Mouse (Mus musculus): ENCODE data around the gene Fbxo10.
"Not testable (repeated sequence)": the region's sequence is repeated elsewhere in the genome, so short reads cannot be mapped to it uniquely, and the experiment has no call there.

The Fbxo10 gene

GRCm38 (mm10) chr4:45084021-45084894 is at the start of gene Fbxo10:
Fbxo10 (minus strand) TSS chr4:45084604.
- peak; percentile 90 for ATAC-seq (ENCODE audit: insufficient number of reproducible peaks, low FRiP score, low TSS enrichment)

DNA sequence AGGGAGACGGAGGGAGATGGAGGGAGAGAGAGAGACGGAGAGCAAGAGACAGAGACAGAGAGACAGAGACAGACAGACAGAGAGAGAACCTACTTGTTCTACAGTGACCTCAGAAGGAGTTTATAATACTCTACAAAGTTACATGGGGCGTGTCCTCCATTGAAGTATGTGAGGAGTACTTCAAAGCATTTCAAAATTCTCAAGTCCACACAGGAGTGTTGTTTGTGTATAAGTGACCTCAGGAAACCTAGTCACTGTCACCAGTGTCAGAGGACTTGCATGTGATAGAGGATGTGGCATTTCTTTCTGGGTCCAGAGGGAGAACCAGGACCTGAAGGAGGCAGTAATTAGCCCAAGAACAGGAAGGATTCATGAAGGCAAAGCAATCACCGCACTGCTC is 46.6 kb upstream of the Fbxo10 start:
- no peak for ATAC-seq (ENCODE audit: insufficient number of reproducible peaks, low FRiP score, low TSS enrichment)

DNA sequence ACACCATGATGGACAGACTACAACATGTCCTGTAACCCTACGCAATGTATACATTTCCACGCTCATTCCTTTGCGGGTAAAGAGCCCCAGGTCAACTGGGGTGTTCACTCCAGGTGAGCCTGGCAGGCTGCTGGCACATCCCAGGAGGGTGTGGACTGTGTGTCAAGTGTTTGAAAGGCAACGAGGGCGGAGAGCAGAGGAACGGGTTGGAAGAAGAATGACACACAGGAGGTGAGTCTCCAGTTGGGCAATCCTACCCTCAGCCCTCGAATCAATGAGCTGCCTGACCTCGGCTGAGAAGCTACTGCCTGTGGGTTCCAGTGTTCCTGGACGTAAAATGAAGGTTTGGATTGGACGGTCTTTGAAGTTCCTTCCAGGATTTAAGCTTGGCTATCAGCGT is 36.9 kb upstream of the Fbxo10 start:
- no peak for ATAC-seq (ENCODE audit: insufficient number of reproducible peaks, low FRiP score, low TSS enrichment)

DNA sequence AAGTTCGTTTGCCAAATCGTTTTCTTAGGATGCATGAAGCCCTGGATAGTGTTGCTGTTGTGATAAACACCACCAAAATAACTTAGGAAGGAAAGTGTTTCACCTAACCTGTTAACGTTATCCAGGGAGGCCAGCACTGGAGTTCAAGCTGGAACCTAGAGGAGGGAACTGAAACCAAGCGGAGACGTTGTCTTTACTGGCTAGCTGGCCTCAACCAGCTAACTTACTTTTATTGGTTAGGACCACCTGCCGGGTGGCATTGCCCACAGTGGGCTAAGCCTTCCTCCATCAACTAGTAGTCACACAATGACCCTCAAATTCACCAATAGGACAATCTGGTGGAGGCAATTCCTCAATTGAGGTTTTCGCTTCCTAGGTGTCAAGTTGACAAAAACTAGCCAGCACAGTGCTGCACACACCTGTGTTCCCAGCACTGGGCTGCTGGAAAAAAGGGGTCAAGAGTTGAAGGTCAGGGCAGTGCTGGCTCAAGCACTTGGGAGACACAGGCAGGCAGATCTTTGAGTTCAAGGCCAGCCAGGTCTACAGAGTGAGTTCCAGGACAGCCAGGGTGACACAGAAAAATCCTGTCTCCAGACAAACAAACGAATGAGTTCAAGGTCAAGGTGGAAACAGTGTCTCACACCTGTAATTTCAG is 24.2 kb upstream of the Fbxo10 start:
- no peak for ATAC-seq (ENCODE audit: insufficient number of reproducible peaks, low FRiP score, low TSS enrichment)

- ATAC-seq (ENCODE audit: insufficient number of reproducible peaks, low FRiP score, low TSS enrichment), result peak; percentile 98
Measured at GRCm38 (mm10) chr4:45107601-45108277, 23.3 kb upstream of the Fbxo10 start, which contains the start of gene Tomm5. Tomm5 (minus strand) TSS chr4:45108114.

- no peak for ATAC-seq (ENCODE audit: insufficient number of reproducible peaks, low FRiP score, low TSS enrichment)
Measured at GRCm38 (mm10) chr4:45107066-45107465, 22.7 kb upstream of the Fbxo10 start.

GRCm38 (mm10) chr4:45106409-45106808 is 22.0 kb upstream of the Fbxo10 start:
- ATAC-seq (ENCODE audit: insufficient number of reproducible peaks, low FRiP score, low TSS enrichment), result no peak

- peak; percentile 74; the same call in 1 of the 2 replicates for ATAC-seq (ENCODE audit: insufficient number of reproducible peaks, low FRiP score, low TSS enrichment)
Measured at GRCm38 (mm10) chr4:45097198-45097872, 12.9 kb upstream of the Fbxo10 start.

DNA sequence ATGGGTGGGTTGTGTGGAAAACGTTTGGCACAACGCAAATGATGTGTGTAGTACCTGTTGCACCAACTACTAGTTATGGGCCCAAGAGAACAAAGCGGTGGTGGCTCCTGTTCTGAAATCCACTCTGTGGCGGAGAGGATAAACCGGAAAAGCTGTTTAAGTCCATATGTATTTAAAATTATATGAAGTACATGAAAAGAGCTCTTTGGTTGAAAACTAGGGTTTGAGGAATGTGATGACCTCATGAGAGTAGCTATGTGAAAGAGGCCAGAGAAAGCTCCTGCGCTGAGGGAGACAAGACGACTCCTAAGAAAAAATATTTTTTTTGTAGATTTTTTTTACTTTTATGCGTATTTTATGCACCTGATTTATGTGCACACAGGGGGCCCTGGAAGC is 489 bp upstream of the Fbxo10 start:
- ATAC-seq (ENCODE audit: insufficient number of reproducible peaks, low FRiP score, low TSS enrichment), result no peak; the same call in 1 of the 2 replicates

- no peak for ATAC-seq (ENCODE audit: insufficient number of reproducible peaks, low FRiP score, low TSS enrichment)
Measured at GRCm38 (mm10) chr4:45083487-45083886, 917 bp downstream of the Fbxo10 start.

GRCm38 (mm10) chr4:45082951-45083350 is 1.5 kb downstream of the Fbxo10 start:
- no peak for ATAC-seq (ENCODE audit: insufficient number of reproducible peaks, low FRiP score, low TSS enrichment)

- ATAC-seq (ENCODE audit: insufficient number of reproducible peaks, low FRiP score, low TSS enrichment), result not testable (repeated sequence)
Measured at GRCm38 (mm10) chr4:45081041-45081440, 3.4 kb downstream of the Fbxo10 start.

DNA sequence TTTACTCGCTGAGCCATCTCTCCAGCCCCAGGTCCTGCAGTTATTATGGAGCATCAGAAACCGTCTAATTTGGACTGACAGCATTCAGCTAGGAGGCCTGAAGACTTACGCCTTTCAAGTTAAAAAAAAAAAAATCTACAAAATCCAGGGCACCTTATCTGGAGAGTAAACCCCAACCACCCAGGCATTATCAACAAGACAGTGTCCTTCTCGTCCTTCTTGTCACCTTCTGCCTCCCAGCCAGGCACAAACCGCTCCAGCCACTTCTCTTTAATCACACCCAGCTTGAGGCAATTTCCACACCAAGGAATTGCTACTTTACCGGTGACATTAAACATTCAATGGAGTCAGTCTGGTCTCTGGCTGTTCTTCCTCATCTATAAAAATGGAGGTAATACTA is 10.9 kb downstream of the Fbxo10 start:
- no peak for ATAC-seq (ENCODE audit: insufficient number of reproducible peaks, low FRiP score, low TSS enrichment)

DNA sequence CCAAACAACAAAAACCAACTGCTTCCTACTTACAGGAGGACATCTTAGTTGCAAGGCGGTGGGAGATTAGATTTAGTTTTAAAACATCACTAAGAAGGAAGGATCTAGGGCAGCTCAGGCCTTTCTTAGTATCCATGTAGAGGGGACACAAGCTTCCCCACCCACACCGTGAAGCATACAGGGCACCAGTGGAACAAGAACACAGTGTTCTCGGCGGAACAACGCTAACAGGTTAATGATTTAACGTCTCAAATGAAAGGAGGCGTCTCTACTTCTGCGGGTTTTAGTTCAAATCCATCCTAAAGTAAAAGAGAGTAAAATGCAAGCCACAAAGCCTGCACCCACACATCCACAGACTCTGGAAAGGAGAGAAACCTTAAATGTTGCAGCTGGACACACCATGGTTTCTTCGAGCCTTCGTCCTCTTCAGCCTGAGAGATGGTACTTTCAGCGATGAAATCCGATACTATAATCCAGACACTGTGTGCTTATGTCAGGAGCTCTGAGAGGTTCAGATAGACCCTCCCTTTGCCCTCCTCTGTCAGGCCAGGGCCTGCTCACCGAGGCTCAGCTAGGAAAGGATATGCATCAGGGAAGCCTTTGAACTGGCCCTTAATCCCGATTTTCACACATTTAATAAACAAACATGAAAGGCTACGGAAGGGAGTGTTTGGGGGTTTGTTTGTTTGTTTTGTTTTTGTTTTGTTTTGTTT is 12.0 kb downstream of the Fbxo10 start:
- no peak for ATAC-seq (ENCODE audit: insufficient number of reproducible peaks, low FRiP score, low TSS enrichment)

- ATAC-seq (ENCODE audit: insufficient number of reproducible peaks, low FRiP score, low TSS enrichment), result no peak
Measured at GRCm38 (mm10) chr4:45067742-45068141, 16.7 kb downstream of the Fbxo10 start.

DNA sequence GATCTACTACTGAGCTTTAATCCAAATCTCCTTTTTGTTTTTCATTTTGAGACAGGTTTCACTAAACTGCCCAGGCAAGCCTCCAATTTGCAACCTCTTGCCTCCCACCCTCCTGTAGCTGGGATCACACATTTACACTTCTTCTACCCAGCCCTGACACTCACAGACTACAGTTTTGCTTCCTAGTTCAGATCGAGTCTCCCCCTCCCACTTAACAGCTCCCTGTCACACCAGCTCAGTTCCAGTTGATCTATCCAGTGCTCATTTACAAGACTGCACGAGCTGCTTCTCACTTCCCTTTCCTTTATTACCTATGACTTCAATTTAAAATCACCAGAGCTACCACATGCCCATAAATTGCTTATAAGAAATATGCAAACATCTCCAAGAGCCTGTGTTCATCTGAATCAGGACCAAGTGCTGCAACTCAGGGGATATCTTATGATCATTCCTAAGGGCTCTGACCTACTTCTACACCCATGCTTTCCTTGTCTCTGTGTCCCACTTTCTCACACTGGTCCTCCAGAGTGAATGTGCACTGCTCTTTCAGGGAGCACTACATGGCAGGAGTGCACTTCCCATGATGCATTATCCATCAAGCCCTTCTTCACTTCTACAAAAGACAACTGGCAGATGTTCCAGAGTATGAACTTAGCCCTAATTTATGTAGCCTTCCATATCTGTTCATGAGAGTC is 18.2 kb downstream of the Fbxo10 start:
- ATAC-seq (ENCODE audit: insufficient number of reproducible peaks, low FRiP score, low TSS enrichment), result no peak

- ATAC-seq (ENCODE audit: insufficient number of reproducible peaks, low FRiP score, low TSS enrichment), result no peak
Measured at GRCm38 (mm10) chr4:45064577-45064976, 19.8 kb downstream of the Fbxo10 start.

DNA sequence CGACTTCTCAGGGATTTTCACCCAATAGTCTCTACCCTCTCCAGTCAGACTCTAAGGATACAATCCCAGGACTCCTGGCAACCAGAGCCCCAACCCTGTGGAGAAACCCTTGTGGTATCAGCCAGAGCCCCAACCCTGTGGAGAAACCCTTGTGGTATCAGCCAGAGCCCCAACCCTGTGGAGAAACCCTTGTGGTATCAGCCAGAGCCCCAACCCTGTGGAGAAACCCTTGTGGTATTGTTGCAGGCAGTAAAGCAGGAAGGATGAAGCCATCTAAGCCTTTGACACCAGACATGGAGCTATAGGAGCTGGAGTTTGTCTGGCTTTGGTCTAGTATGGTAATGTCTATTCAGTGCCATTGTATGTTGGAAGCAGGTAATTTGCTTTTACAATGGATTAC is 20.6 kb downstream of the Fbxo10 start:
- ATAC-seq (ENCODE audit: insufficient number of reproducible peaks, low FRiP score, low TSS enrichment), result not testable (repeated sequence)

GRCm38 (mm10) chr4:45055451-45055850 is 29.0 kb downstream of the Fbxo10 start:
- no peak for ATAC-seq (ENCODE audit: insufficient number of reproducible peaks, low FRiP score, low TSS enrichment)

Data from cerebellum, adult (tissue).